Mouse (Mus musculus): Measurements from ENCODE around the gene Magi2.

Magi2 gene

DNA sequence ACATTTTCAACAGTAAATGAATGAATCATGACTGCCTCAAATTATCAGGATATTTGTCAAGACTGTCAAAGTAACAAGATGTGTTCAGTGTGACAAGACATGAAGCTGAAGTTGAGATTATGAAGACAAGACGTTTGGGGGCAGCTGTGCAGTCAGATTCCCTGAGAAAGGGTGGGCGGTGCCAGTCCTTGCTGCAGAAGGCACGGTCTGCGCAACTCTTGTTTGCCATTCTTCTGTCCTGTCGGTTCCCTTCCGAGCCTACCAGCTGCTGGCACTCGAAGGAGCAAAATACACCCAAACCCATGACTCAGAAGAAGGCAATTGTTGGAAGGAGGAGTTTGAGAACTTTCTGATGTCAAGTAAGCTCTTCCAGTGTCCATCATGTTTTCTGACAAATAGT, 852.1 kb downstream of the Magi2 start:
- DNase-seq (ENCODE audit: low spot score), result no peak

DNA sequence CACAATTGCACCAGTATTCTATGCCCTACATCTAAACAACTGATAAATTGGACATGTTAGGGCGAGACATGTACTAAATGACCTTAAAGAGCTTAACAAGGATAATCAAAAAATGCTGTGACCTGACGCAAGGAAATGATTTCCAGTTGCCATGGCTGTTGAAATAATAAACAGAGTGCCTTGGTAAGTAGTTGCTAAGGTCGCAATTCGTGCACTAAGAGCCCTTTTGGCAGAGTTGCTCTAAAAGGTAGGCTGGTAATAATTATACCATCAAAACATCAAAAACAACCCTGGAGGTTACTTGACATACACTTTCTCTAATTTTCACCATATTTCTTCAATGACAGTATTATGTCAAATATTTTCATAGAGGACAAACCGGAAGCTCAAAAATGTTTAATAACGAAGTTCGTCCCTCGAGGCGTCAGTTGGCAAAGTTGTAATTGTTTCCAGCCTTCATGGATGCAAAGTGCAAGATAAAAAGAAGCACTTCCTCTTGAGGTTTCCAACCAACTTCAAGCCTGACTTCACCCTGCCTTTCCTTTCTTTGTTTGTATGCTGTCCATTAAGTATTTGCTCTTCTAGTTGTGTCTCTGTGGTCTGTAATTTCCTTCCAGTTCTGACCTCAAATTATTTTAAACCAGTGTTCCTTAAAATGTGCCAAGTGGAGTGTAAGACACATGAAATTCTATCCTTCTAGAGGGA, 853.9 kb downstream of the Magi2 start:
- no peak for DNase-seq (ENCODE audit: low spot score)

DNA sequence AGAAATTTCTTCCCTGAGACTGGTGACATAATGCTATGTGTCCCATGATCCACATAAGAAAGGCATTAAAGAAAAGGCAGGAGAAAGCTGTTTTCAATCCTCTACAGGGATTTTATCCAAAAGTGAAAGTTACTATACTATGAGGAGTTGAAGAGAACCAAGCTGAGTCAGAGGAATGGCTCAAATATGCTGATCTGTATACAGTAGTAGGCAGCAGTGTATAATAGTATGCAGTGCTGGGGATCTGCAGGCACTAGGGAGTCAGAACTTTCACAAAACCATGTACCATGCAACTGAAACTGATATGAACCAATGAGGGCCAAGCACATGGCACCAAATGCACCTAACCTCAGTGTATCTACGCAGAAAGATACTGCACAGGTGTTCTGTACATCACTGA, 855.5 kb downstream of the Magi2 start:
- no peak for DNase-seq (ENCODE audit: low spot score)

DNA sequence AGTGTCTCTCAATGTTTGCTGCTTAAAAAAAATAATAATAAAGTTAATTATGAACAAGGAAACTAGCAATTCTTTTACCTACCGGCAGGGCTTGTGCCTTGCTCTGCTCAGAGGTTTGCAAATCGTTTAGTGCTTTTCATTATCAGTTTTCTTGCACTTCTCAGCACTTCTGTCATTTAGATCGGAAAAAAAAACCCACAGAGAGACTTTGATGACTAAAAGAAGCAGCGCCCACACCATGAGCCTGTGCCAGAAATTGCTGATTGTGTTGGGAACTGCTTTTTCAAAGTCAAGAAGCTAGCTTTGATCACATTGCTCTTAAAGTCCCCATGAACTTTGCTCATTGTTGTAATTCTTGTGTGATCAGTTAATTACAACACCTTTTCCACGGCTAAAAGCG, 860.2 kb downstream of the Magi2 start:
- DNase-seq (ENCODE audit: low spot score), result no peak

DNA sequence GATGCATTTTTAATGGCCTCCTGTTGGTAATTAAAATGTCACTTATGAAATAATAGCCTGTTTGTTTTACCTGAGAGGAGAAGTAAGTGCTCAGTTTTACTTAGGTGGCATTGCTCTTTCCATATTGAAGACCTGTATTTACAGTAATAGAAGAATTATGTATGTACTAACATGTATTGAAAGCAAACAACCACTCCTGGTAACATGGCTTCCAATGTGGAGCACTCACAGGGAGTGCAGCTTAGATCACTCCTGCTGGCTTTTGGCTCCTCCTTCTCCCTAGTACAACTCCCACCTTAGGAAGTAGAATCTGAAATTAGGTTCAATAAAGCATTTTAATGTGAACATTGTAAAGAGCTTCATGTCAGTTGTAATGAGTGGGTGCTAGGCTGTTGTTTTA, 877.0 kb downstream of the Magi2 start:
- no peak for DNase-seq (ENCODE audit: low spot score)

DNA sequence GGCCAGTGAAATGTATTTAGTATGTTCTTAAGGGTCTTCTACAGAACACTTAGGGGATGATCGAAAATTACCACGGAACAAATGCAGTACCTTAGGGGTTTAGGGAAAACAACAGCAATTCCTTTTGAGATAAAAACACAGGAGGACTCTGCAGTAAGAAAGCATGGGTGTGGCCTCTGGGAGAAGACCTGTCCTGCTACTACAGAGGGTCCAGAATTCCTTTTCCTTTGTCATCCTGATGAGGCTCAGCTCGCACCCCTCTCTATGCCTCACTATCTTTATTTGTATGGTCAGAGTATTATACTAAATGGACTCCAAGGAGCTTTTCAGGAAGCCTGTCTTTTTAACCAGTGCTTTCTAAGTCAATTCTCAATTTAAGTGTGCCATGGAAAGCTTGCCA, 877.7 kb downstream of the Magi2 start:
- no peak for DNase-seq (ENCODE audit: low spot score)

DNA sequence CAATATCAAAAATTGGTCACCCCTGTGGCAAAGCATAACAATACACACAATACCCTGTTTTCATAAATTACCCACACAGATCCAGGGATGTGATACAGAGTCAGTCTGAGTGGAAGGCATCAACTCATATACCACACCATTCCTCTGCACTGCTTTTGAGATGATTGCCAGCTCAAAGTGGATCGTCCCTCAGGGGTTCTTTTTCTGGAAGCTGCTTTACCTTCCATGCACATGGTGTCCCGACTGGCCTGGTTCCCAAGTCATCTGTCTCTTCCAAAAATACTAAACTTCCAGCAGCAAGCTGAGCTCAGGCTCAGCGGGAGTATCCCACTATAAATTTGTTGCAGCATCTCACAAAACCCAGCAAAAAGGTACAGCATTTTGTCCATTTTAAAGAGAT, 882.7 kb downstream of the Magi2 start:
- no peak for DNase-seq (ENCODE audit: low spot score)

DNA sequence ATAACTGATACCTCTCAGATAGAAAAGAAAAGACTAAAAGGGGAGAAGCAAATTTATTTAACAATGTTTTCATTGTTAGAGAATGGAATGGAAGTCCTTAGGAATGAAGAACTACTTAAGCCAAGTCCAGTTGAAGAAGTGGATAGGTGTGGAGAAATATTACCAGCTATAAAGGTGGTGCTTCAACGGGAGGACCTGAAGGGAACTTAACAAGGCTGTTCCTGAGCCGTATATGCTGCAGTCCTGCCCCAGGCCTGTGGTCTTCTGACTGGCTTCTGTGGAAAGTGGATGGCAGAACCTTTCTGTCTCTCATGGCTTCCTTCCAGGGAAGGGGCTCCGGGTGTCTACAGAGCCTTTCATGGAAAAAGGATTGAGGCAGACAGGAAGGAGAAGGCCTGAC, 890.3 kb downstream of the Magi2 start:
- DNase-seq (ENCODE audit: low spot score), result no peak

DNA sequence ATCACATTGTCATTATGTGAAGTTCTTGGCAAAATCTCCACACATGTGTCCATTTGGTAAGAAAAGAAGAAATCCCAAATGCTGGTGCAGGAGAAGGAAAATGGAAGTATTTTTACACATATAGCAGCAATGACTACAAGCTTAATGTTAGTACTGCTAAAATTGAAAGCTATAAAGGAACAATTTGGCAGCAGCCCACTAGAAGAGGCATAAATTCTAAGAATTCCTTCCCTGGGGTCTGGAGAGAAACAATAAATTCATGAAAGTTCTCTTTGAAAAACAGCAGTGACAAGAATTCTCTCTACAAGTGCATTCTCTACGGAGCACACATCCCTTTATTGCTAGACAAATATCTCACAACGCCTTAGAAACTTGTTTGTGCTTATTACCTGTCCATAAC, 913.4 kb downstream of the Magi2 start:
- no peak for DNase-seq (ENCODE audit: low spot score)

DNA sequence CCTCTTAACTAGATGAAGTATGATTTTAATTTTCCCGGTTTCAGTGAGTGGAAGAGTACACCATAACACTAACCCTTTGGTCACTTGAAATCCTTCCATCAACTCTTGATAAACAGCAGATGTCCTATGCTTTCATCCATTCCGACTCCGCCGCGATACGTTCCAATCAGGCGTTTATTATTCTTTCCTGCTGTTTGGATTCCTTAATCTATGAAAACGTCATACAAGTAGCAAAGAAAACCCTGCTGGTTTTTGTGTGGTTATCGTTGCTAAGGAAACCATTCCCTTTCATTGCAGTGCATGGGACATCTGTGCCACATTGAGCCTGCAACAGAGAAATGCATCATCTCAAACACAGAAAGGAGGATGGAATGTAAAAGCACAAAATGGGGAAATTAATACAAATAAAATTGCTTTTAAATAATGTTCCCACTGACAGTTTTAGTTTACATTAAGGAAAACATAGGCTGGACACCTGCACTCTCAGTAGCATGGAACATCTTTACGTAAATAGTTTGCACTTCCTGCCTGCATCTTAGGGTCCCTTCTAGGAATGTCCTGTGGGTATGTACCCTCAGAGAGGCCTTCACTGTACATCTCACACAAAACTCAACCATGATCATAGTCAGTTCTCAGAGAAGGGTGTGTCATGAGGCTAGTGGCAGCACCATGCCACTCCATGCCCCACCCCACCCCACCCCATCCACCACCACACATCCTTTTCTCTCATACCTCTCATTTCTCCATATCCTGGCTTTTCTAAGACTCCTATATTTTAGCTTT, 914.0 kb downstream of the Magi2 start:
- DNase-seq (ENCODE audit: low spot score), result no peak

DNA sequence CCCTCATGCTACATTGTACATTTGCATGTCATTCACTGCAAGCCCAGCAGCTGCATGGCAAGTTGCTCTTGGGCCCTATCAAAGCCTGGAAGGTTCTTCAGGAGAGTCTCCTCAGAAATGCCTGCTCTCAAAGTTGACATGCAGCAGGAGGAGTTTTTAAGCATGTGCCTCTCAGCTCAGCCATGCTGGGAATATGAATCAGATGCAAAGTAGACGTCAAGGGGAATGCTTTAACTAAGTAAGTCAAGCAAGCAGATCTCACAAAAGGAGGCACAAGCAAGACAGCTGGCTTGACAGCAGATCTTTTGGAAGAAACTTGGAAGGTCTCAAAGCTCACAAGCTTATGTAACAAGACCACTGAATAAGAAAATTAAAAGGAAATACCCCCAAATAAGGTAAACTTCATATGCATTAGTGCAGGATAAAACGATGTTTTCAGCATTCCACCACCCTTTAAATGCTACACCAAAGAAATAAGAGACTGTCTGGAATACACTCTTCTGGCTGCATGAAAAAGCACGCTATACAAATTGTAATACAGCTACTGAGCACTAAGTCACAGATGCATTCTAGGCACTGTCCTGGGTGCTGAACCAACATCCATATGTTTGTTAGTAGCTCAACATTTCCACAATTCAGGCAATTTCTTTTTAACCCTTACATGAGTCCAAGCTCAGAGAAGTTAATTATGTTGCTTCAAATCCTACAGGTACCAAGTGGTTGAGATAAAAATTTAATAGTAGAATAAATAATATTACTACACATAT, 926.7 kb downstream of the Magi2 start:
- no peak for DNase-seq (ENCODE audit: low spot score)

DNA sequence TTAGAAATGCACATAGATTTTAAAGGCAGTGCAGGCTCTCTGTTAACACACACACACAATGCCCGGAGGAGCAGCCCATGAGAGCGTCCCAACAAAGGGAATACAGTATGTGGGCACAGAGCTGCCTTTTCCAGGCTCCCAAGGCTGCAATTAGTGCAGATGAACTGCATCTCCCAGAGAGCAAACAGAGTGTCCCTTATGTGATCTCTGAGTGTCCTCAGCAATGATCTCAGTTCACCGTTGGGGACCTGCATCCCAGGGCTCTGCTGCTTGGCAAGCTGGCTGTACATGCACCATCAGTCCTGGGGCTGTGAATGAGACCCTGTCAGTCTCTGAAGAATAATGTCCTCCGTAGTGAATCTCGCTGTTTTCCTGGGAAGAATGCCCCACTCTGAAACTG, 969.9 kb downstream of the Magi2 start:
- DNase-seq (ENCODE audit: low spot score), result no peak

DNA sequence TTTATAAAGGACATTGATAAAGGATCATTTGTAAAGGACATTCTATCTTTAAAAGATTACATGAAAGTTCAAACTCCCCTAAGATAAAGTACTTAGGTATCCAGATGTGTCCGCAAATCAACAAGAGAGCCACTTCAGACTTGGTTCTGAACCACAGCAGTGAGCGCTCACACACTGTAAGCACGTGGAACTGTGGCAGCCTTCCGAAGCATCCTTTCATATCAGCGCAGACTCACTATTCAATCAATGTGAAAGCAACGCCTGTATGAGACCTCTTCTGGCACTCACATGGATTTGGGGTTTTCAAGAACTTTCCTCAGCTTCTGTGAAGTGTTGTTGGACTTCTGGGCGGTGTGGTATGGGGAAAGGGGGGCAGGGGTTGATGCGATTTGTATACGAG, 970.6 kb downstream of the Magi2 start:
- DNase-seq (ENCODE audit: low spot score), result no peak

DNA sequence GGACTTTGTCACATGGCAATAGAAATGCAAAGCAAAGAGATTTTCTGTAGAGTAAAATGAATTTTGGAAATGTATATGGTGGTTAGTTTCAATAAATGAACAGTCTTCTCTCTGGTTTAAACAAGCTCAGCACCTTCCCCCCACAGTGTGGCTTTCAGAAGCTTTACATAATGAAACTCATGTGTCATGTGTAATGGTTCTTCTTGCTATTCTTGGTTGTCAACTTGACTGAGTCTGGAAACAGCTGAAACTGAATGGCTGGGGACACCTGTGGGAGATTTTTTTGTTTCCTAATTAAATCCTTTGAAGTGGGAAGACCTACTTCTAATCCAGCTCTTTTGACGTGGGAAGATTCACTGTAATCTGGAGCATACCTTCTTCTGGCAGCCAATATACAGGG, 974.5 kb downstream of the Magi2 start:
- DNase-seq (ENCODE audit: low spot score), result no peak

DNA sequence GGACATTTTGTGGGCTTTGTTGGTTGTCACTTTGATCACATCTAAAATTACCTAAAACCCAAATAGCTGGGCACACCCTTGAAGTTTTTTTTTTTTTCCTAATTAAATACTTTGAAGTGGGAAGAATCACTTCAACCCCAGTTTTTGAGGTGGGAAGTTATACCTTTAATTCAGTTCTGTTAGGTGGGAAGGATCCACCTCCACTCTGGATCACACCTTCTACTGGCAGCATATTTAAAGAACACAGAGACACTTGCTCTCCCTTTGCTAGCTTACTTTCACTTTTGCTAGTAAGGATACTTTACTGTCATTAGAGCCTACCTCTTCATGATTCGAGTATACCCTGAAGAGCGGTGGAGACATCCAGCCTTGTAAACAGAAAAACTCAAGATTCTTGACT, 981.3 kb downstream of the Magi2 start:
- DNase-seq (ENCODE audit: low spot score), result no peak

DNA sequence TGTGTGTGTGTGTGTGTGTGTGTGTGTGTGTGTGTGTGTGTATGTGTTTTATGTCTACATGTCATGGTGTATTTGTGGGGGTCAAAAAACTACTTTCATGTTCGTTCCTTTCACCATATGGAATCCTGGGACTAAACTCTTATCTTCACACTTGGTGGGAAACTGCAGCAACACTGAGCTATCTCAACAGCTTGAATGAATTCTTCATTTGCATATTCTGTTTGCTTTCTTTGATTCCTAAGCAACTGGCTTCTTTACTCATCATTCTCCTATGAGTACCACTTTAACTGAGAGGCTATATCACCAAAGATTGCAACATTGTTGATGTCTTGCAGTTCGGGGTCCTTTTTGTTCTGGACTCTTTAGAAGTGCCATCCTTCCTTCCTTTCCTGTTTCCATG, 986.5 kb downstream of the Magi2 start:
- DNase-seq (ENCODE audit: low spot score), result no peak

DNA sequence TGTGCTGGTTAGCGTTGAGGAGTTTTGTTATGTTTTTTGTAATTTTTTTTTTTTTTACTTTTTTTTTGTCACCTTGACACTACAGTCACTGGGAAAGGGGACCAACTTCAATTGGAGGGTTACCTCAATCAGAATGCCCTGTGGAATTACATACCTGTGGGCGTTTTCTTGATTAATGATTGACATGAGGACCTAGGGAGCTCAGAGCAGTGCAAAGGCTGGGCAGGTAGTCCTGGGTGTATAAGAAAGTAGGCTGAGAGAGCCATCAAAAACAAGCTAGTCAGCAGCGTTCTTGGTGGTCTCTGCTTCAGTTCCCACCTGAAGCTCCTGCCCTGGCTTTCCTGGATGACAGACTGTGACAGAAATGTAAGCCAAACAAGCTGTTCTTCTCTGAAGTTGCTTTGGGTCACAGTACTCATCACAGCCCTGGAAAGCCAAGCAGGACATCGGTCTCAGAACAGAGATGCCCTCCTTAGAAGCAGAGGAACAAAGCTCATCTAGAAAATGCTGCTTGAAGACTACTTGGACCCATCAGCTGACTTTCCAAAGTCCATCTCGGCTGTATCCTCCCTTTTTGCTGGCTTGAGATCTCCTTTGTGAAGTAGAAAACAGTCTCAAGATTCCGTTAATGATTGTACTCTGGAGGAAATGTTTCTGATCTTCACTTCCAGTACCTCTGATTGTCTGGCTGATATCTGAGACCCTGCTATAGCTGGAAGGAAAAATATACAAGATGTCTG, 999.8 kb downstream of the Magi2 start:
- DNase-seq (ENCODE audit: low spot score), result peak; percentile 6

DNA sequence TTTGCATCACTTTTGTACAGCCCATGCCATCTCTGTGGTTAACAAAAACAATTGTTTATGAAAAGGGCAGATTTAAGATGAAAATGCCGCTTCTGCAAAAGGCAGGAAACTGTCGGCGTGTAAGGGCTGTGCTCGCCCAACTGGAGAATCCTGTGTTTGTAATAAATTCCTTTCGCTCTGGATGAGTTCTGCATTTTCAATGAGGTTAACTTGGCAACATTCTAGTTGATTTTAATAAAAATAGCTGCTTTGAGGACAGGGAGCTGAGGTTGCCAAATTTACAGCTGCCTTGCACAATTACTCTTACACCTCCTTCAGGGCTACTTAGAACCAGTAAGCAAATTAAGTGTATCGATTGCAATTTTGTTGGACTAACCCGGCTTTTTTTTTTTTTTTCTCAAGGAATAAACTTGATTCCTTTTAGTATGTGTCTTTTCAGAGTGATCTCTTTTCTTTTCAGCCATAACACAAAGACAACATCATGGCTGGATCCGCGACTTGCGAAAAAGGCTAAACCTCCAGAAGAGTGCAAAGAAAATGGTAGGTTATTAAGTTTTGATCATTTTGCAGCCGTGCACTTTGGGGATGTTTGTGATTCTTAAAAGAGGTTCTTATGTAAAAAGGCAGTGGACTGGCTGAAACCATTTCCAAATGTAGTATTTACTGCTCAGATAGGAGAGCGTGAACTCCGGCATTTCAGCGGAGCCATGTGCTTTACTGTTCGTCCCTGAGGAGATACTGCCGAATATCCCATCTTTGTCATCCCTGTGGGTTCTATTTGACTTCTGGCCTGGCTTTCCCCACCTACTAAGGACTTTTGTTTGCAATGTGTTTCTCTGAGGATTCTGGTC, 1001.3 kb downstream of the Magi2 start:
- DNase-seq (ENCODE audit: low spot score), result no peak

DNA sequence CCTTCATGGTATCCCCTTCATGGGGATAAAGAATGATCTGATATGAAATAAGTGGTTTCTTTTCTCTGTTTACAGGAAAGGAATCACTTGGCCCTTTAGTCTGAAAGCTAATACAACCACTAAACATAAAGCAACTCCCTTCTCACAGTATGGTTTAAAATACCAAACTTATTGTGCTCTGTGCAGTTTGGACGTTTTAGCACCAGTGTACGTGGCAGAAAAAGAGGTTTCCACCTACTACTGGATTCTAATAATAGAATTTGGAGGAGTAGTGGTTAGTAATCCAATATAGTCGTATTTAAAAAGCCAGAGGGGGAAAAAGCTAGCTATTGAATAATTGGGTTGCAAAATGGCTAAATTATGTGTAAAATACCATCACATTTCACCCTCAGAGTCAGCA, 1005.1 kb downstream of the Magi2 start:
- DNase-seq (ENCODE audit: low spot score), result no peak

DNA sequence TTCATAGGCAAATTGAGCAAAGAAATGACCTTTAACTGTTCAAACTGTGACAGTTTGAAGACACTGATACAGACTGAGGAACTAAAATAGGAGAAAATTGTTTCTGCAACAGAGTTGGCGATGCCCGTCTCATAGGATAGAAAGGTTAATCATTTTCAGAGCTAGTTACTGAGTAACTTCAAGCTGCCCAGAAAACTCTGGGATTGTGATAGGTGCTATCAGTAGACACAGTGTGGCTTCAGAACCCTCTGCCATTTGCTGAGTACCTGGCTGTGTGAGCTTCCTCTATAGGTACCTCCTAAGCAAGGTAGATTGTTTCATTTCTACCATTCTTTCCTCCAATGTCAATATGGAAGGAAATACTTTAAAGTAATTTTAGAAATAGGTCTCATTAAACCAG, 1014.7 kb downstream of the Magi2 start:
- DNase-seq (ENCODE audit: low spot score), result peak; percentile 26

DNA sequence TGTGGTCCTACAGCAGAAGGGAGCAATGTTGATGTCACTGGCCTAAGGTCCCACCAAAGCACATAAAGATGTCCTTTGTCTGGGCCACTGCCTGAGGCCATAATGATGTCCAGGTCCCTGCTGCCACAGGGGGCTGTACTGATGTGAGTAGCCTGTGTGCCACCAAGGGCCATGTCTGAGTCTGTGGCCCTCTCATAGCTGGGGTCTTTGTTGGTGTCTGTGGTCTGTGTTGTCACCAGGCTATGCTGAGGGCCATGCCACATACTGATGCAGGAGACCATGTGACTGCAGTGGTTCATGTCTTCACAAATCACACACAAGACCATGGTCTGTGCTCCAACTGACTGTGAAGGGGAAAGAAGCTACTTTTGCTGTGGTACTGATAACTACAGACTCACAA, 1015.7 kb downstream of the Magi2 start:
- DNase-seq (ENCODE audit: low spot score), result no peak

DNA sequence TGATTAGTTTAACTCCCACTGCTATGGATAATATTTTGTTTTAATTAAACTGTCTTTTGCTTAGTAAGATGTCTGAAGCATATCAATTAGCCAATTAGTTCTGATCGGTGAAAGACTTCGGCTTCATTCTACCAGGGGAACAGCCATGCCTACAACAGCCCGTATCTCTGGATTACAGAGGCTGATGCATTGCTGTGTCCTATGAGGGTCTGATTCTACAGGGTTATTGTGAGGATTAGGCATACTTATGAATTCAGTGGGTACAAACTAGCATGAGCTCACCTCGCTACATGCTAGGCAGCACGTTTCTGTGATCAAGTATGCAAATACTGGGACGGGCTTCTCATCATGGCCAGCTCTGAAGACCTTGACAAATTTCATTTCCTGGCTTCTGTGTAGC, 1022.5 kb downstream of the Magi2 start:
- DNase-seq (ENCODE audit: low spot score), result no peak
